Mouse (Mus musculus) hindbrain, postnatal 0 days (tissue): Measurements from ENCODE around the gene Vtn. TPM values are rescaled to one million over a fixed set of nuclear protein-coding genes. Genes with fewer than 3 reads are reported as not detected.

Source experiments
- ATAC-seq: fragments of 200-750 bp; cut with Nextera tagmentation; 2 replicates; pipeline ENCODE4 v1.8.0; 2017; ENCODE audit warnings: mild to moderate bottlenecking, moderate TSS enrichment, moderate library complexity
- DNase-seq: peaks from one replicate; pipeline ENCODE4 v3.0.0-alpha.2; 2015; ENCODE audit warnings: low spot score
- H3K27ac ChIP-seq: fragments of 300-500 bp; sonication (generic); 2 replicates; pipeline ENCODE4 v1.5.1; 2014; ENCODE audit warnings: mild to moderate bottlenecking
- H3K27me3 ChIP-seq: fragments of 300-500 bp; sonication (generic); 2 replicates; pipeline ENCODE4 v1.6.1; 2014; ENCODE audit warnings: low read length, mixed read lengths; ENCODE audit not compliant: insufficient read depth
- H3K36me3 ChIP-seq: fragments of 300-500 bp; sonication (generic); 2 replicates; pipeline ENCODE4 v1.6.1; 2014; ENCODE audit warnings: low read length, mixed read lengths; ENCODE audit not compliant: insufficient read depth
- H3K4me1 ChIP-seq: fragments of 300-500 bp; sonication (generic); 2 replicates; pipeline ENCODE4 v1.6.1; 2014; ENCODE audit warnings: antibody characterized with exemption, low read length, mixed read lengths; ENCODE audit not compliant: insufficient read depth
- H3K4me2 ChIP-seq: fragments of 300-500 bp; sonication (generic); 2 replicates; pipeline ENCODE4 v1.6.1; 2014; ENCODE audit warnings: low read depth, mild to moderate bottlenecking, low read length, moderate library complexity, mixed read lengths
- H3K4me3 ChIP-seq: fragments of 300-500 bp; sonication (generic); 2 replicates; pipeline ENCODE4 v1.5.1; 2014; ENCODE audit warnings: low read length
- H3K9ac ChIP-seq: fragments of 300-500 bp; sonication (generic); replicated peaks from 2 replicates; pipeline ENCODE4 v1.6.1; 2014; ENCODE audit warnings: mild to moderate bottlenecking, low read length, moderate library complexity, mixed read lengths
- H3K9me3 ChIP-seq: fragments of 300-500 bp; sonication (generic); 2 replicates; pipeline ENCODE4 v1.6.1; 2016; ENCODE audit warnings: low read length, mixed read lengths
- CTCF ChIP-seq: IDR thresholded peaks from 2 replicates; pipeline ENCODE4 v1.5.1; 2016; ENCODE audit warnings: antibody characterized with exemption, control low read depth, low read depth
- WGBS: fragments of 180-500 bp; shearing (Covaris S2); extraction: QIAGEN DNeasy Blood & Tissue Kit; methylation state at CpG from one replicate; pipeline ENCODE4 v1.1.7; 2014; 5-methylcytosine and 5-hydroxymethylcytosine counted together
- polyA plus RNA-seq: library from polyadenylated mRNA; unstranded; fragments of >200 nt; fragmentation: Nextera tagmentation; extraction: Ambion mirVana; gene quantifications from 2 replicates; pipeline ENCODE4 v1.2.1, GENCODE M21; 2015
- total RNA-seq: library from RNA; depleted of rRNA; stranded (reverse); fragments of >200 nt; gene quantifications from 2 replicates; pipeline ENCODE4 v1.2.3, GENCODE M21; 2014; rRNA removed

Gene Vtn
- total and polyA plus RNA-seq, 2 experiments from 2014 or later = 109 to 133 TPM

GRCm38 (mm10) chr11:78545181-78545580 lies 46.3 kb downstream of the Vtn start:
- TF ChIP-seq CTCF = no peak
- Histone ChIP-seq H3K9ac (no peak overlapping the region), H3K9me3 (no peaks in the 10 kb centered on the region), H3K27ac (no peak overlapping the region), H3K4me3 (no peak overlapping the region), H3K4me2 (no peak overlapping the region), H3K27me3 (no peaks in the 10 kb centered on the region), H3K36me3 (peaks cover 11% of the 10 kb centered on the region; the same call in 1 of the 2 replicates), H3K4me1 (0 out of 2 replicates have a peak, but pooled peaks cover 7% of the 10 kb centered on the region)
- no peak for DNase-seq
- no peak for ATAC-seq
- 76% methylated on average over 8 of the region's 8 CpGs for WGBS

- 81% methylated on average over 2 of the region's 2 CpGs for WGBS
Observed at GRCm38 (mm10) chr11:78547718-78548460, 49.0 kb downstream of the Vtn start.

GRCm38 (mm10) chr11:78549491-78549987 lies 50.6 kb downstream of the Vtn start:
- Histone ChIP-seq H3K27me3 (no peaks in the 10 kb centered on the region), H3K27ac (no peak overlapping the region), H3K9me3 (no peaks in the 10 kb centered on the region), H3K4me2 (peak overlapping the region; percentile 91), H3K4me1 (0 out of 2 replicates have a peak, but pooled peaks cover 7% of the 10 kb centered on the region), H3K9ac (peak overlapping the region; percentile 61), H3K4me3 (peak overlapping the region; percentile 63), H3K36me3 (no peaks in the 10 kb centered on the region)
- DNase-seq (no peak), ATAC-seq (no peak)
- no peak for TF ChIP-seq CTCF
- WGBS = 15% methylated on average over 5 of the region's 5 CpGs

More at GRCm38 (mm10) chr11:78547718-78548460, 49.0 kb downstream of the Vtn start:
- Histone ChIP-seq H3K9me3 (no peaks in the 10 kb centered on the region), H3K4me1 (0 out of 2 replicates have a peak, but pooled peaks cover 7% of the 10 kb centered on the region), H3K9ac (no peak overlapping the region), H3K4me3 (no peak overlapping the region), H3K36me3 (no peaks in the 10 kb centered on the region; the same call in 1 of the 2 replicates), H3K4me2 (no peak overlapping the region), H3K27ac (no peak overlapping the region), H3K27me3 (no peaks in the 10 kb centered on the region)
- DNase-seq = no peak
- ATAC-seq = no peak
- TF ChIP-seq CTCF = no peak

GRCm38 (mm10) chr11:78550168-78551058 lies 51.5 kb downstream of the Vtn start, which contains the start of gene Tmem97:
TSS of gene Tmem97 (minus strand) at chr11:78550777.
- ATAC-seq (peak; percentile 100), DNase-seq (peak; percentile 98)
- Histone ChIP-seq H3K9me3 (no peaks in the 10 kb centered on the region), H3K27ac (peak within 1 kb of the TSS; percentile 79), H3K27me3 (no peaks in the 10 kb centered on the region), H3K4me2 (peak within 1 kb of the TSS; percentile 91), H3K36me3 (no peaks in the 10 kb centered on the region), H3K4me3 (peak within 1 kb of the TSS; percentile 63), H3K4me1 (0 out of 2 replicates have a peak, but pooled peaks cover 7% of the 10 kb centered on the region), H3K9ac (peak within 1 kb of the TSS; percentile 61)
- TF ChIP-seq CTCF = peak; percentile 49
- under 1% methylated on average over 60 of the region's 60 CpGs for WGBS

- Histone ChIP-seq H3K4me3 (peak overlapping the region; percentile 63), H3K9ac (peak overlapping the region; percentile 61; the same call in 1 of the 2 replicates), H3K9me3 (no peaks in the 10 kb centered on the region), H3K27ac (peak overlapping the region; percentile 79), H3K4me2 (peak overlapping the region; percentile 91), H3K36me3 (no peaks in the 10 kb centered on the region), H3K27me3 (no peaks in the 10 kb centered on the region), H3K4me1 (0 out of 2 replicates have a peak, but pooled peaks cover 7% of the 10 kb centered on the region)
- DNase-seq = no peak
- TF ChIP-seq CTCF = no peak
- WGBS = 34% methylated on average over 6 of the region's 6 CpGs
- peak; percentile 46 for ATAC-seq
Observed at GRCm38 (mm10) chr11:78551059-78551398, 52.1 kb downstream of the Vtn start.

Other genes with a start within 250 kb of the Vtn start
- 86.2 and 93.6 TPM in 2 replicates for gene 2610507B11Rik, start 237.3 kb upstream of the Vtn start, total RNA-seq
- 78.2 and 79.0 TPM in 2 replicates for gene 2610507B11Rik, start 237.3 kb upstream of the Vtn start, polyA plus RNA-seq
- gene BC030499, start 208.2 kb upstream of the Vtn start, total RNA-seq = 0.10 TPM in 1 of 2 replicates, not detected in the other
- 0.15 TPM in 1 of 2 replicates, not detected in the other for gene BC030499, start 208.2 kb upstream of the Vtn start, polyA plus RNA-seq
- 26.7 and 31.4 TPM in 2 replicates for gene Spag5, start 197.6 kb upstream of the Vtn start, total RNA-seq
- 9.1 and 9.9 TPM in 2 replicates for gene Spag5, start 197.6 kb upstream of the Vtn start, polyA plus RNA-seq
- 798 and 822 TPM in 2 replicates for gene Aldoc, start 176.1 kb upstream of the Vtn start, total RNA-seq
- gene Aldoc, start 176.1 kb upstream of the Vtn start, polyA plus RNA-seq = 693 and 762 TPM in 2 replicates
- 88.3 and 89.0 TPM in 2 replicates for gene Pigs, start 170.7 kb upstream of the Vtn start, total RNA-seq
- gene Pigs, start 170.7 kb upstream of the Vtn start, polyA plus RNA-seq = 105 TPM in 2 replicates
- 125 and 154 TPM in 2 replicates for gene Unc119, start 155.6 kb upstream of the Vtn start, total RNA-seq
- 76.2 and 82.0 TPM in 2 replicates for gene Unc119, start 155.6 kb upstream of the Vtn start, polyA plus RNA-seq
- gene Foxn1, start 112.5 kb upstream of the Vtn start, total RNA-seq = not detected in 2 replicates
- not detected in 2 replicates for gene Foxn1, start 112.5 kb upstream of the Vtn start, polyA plus RNA-seq
- 0.10 TPM in 1 of 2 replicates, not detected in the other for gene Slc13a2, start 76.9 kb upstream of the Vtn start, total RNA-seq
- gene Slc13a2, start 76.9 kb upstream of the Vtn start, polyA plus RNA-seq = not detected in 2 replicates
- 18.7 and 20.6 TPM in 2 replicates for gene Slc46a1, start 33.4 kb upstream of the Vtn start, total RNA-seq
- 19.5 and 21.7 TPM in 2 replicates for gene Slc46a1, start 33.4 kb upstream of the Vtn start, polyA plus RNA-seq
- 85.9 and 87.8 TPM in 2 replicates for gene Sarm1, start 1.3 kb upstream of the Vtn start, total RNA-seq
- gene Sarm1, start 1.3 kb upstream of the Vtn start, polyA plus RNA-seq = 30.8 and 32.7 TPM in 2 replicates
- 0.58 and 0.78 TPM in 2 replicates for gene Sebox, start 4.4 kb downstream of the Vtn start, total RNA-seq
- 0.15 and 0.26 TPM in 2 replicates for gene Sebox, start 4.4 kb downstream of the Vtn start, polyA plus RNA-seq
- 40.3 and 42.1 TPM in 2 replicates for gene Tmem199, start 13.1 kb downstream of the Vtn start, total RNA-seq
- 84.8 and 86.9 TPM in 2 replicates for gene Tmem199, start 13.1 kb downstream of the Vtn start, polyA plus RNA-seq
- 134 and 143 TPM in 2 replicates for gene Poldip2, start 13.1 kb downstream of the Vtn start, total RNA-seq
- gene Poldip2, start 13.1 kb downstream of the Vtn start, polyA plus RNA-seq = 165 and 170 TPM in 2 replicates
- gene Tnfaip1, start 37.2 kb downstream of the Vtn start, total RNA-seq = 36.6 and 46.2 TPM in 2 replicates
- gene Tnfaip1, start 37.2 kb downstream of the Vtn start, polyA plus RNA-seq = 56.1 and 56.2 TPM in 2 replicates
- gene Ift20, start 37.3 kb downstream of the Vtn start, total RNA-seq = 96.2 and 109 TPM in 2 replicates
- gene Ift20, start 37.3 kb downstream of the Vtn start, polyA plus RNA-seq = 123 and 136 TPM in 2 replicates
- 39.0 and 44.5 TPM in 2 replicates for gene Tmem97, start 51.7 kb downstream of the Vtn start, total RNA-seq
- 42.8 and 43.5 TPM in 2 replicates for gene Tmem97, start 51.7 kb downstream of the Vtn start, polyA plus RNA-seq
- gene Nlk, start 198.3 kb downstream of the Vtn start, total RNA-seq = 30.4 and 36.7 TPM in 2 replicates
- gene Nlk, start 198.3 kb downstream of the Vtn start, polyA plus RNA-seq = 20.0 and 20.6 TPM in 2 replicates